ENCODE assay signal across 12 mouse cellular contexts in the genomic region with DNA sequence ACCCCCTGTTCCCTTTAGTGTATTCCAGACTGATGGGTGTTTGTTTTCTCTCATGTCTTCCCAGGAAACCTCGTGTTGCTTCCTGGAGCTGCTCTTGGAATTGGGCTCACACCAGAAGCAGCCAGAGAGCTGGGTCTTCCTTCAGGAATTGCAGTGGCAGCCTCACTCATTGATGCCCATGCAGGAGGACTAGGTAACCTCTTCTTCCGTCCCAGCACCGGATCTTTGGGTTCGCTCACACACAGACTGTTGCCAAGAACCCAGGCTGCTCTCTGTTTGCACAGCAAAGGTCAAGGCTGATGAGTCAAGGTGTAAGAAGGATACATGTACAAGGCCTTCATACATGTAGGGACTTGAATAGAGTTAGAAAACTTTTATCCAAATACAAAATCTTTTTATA.
DNase-seq lines count a peak whose midpoint lies in the region; ATAC-seq and TF ChIP-seq lines count a peak whose summit lies in the region.
"Had no signal": no experiment of that assay in that cellular context is flagged by ENCODE, and none has a peak within 500 bp of the region (broad histone marks: within the 10 kb centered on the region; RNA-seq: fewer than 3 reads in every experiment).

No protein-coding gene starts in this region.

- TF ChIP-seq CTCF in intestine, postnatal 0 days (IDR thresholded peaks at IDR 0.05; ENCODE audit: low read depth): no peak
- no peak for TF ChIP-seq CTCF in olfactory bulb, adult 2 months (IDR thresholded peaks at IDR 0.05; ENCODE audit: insufficient read depth, low read depth, low read length)

- H3K4me3 ChIP-seq in hindbrain, embryonic 10.5 days: no peak overlapping the region
- no peak overlapping the region for H3K4me3 ChIP-seq in hindbrain, embryonic 12.5 days
- no peak overlapping the region for H3K4me3 ChIP-seq in intestine, postnatal 0 days (ENCODE audit: low read depth, low read length)
- no peak overlapping the region for H3K4me3 ChIP-seq in olfactory bulb, adult 2 months (ENCODE audit: insufficient read depth, low read depth, low read length)

- H3K36me3 ChIP-seq in hindbrain, embryonic 10.5 days: no peaks in the 10 kb centered on the region
- no peaks in the 10 kb centered on the region for H3K36me3 ChIP-seq in hindbrain, embryonic 12.5 days
- no peaks in the 10 kb centered on the region for H3K36me3 ChIP-seq in intestine, postnatal 0 days (ENCODE audit: control insufficient read depth, insufficient read depth)

- peak overlapping the region; percentile 53; the same call in 1 of the 2 replicates for H3K27ac ChIP-seq in hindbrain, embryonic 10.5 days
- H3K27ac ChIP-seq in hindbrain, embryonic 12.5 days: no peak overlapping the region
- H3K27ac ChIP-seq in intestine, postnatal 0 days (ENCODE audit: low read depth, low read length): peak overlapping the region; percentile 1; the same call in 1 of the 2 replicates
- 0 out of 2 replicates have a peak overlapping the region, but pooled peaks have one; percentile 6 for H3K27ac ChIP-seq in olfactory bulb, adult 2 months (ENCODE audit: insufficient read depth, low read depth, low read length)
- H3K27ac ChIP-seq: macrophage had no signal

- intact Hi-C loops in left cerebral cortex, postnatal 14 days (cut with DNase I): no loop called here

- H3K4me2 ChIP-seq in hindbrain, embryonic 12.5 days (replicated peaks): no peak overlapping the region
- H3K4me2 ChIP-seq in intestine, postnatal 0 days (replicated peaks; ENCODE audit: low read depth): no peak overlapping the region

- peaks cover 18% of the 10 kb centered on the region for H3K4me1 ChIP-seq in hindbrain, embryonic 10.5 days (replicated peaks)
- peaks cover 14% of the 10 kb centered on the region for H3K4me1 ChIP-seq in hindbrain, embryonic 12.5 days
- 0 out of 2 replicates have a peak, but pooled peaks cover 4% of the 10 kb centered on the region for H3K4me1 ChIP-seq in intestine, postnatal 0 days (replicated peaks; ENCODE audit: control insufficient read depth, insufficient read depth, low read length)
- no peaks in the 10 kb centered on the region for H3K4me1 ChIP-seq in olfactory bulb, adult 2 months (ENCODE audit: control insufficient read depth, insufficient read depth, low read length)

- no peak for ATAC-seq in hindbrain, embryonic 12.5 days (ENCODE audit: low FRiP score)
- no peak for ATAC-seq in intestine, postnatal 0 days
- ATAC-seq: forebrain, embryonic 16.5 days had no signal

- H3K9ac ChIP-seq in hindbrain, embryonic 12.5 days: no peak overlapping the region
- no peak overlapping the region for H3K9ac ChIP-seq in intestine, postnatal 0 days (ENCODE audit: low read depth, low read length)

- no peaks in the 10 kb centered on the region for H3K9me3 ChIP-seq in hindbrain, embryonic 10.5 days
- no peaks in the 10 kb centered on the region for H3K9me3 ChIP-seq in hindbrain, embryonic 12.5 days (replicated peaks)
- H3K9me3 ChIP-seq in intestine, postnatal 0 days (ENCODE audit: control insufficient read depth): no peaks in the 10 kb centered on the region

- 61% methylated on average over 4 of the region's 4 CpGs for WGBS in hindbrain, embryonic 10.5 days
- 67% methylated on average over 4 of the region's 4 CpGs for WGBS in hindbrain, embryonic 12.5 days
- WGBS in intestine, postnatal 0 days: 36% methylated on average over 4 of the region's 4 CpGs
- WGBS in olfactory bulb, adult 2 months: 94% methylated on average over 4 of the region's 4 CpGs

- TF ChIP-seq POLR2A in olfactory bulb, adult 2 months (IDR thresholded peaks at IDR 0.05; ENCODE audit: insufficient read depth, low read depth, low read length): no peak

- no peak for DNase-seq in hindbrain, embryonic 10.5 days (ENCODE audit: low spot score)
- DNase-seq in adrenal gland, postnatal 25 days: peak; percentile 31
- DNase-seq in left cerebral cortex, postnatal 14 days (ENCODE audit: low spot score in 2 of 2): no peak
- no peak for DNase-seq in cerebellum, postnatal 4 days (ENCODE audit: low spot score in 2 of 2)
- DNase-seq: cerebellum, adult 9-11 months; right cerebral cortex, postnatal 4 days; thymus, adult 2 months had no signal

- H3K27me3 ChIP-seq in hindbrain, embryonic 10.5 days (ENCODE audit: insufficient read depth, poor library complexity, severe bottlenecking): no peaks in the 10 kb centered on the region
- no peaks in the 10 kb centered on the region for H3K27me3 ChIP-seq in hindbrain, embryonic 12.5 days
- H3K27me3 ChIP-seq in intestine, postnatal 0 days (replicated peaks; ENCODE audit: control insufficient read depth, insufficient read depth, low read length): no peaks in the 10 kb centered on the region
